Mouse (Mus musculus) hindbrain, embryonic 16.5 days (tissue): ENCODE results near the gene Msi2. TPM values are rescaled to one million over a fixed set of nuclear protein-coding genes. Genes with fewer than 3 reads are reported as not detected.
A peak's percentile ranks its signal among the peaks of the same experiment; 100 is the strongest.

ENCODE experiments used
- ATAC-seq: fragments of 200-750 bp; cut with Nextera tagmentation; 2 replicates; pipeline ENCODE4 v1.8.0; 2017; ENCODE audit warnings: moderate TSS enrichment, moderate library complexity
- H3K27ac ChIP-seq: fragments of 300-500 bp; sonication (generic); 2 replicates; pipeline ENCODE4 v1.5.1; 2014; ENCODE audit warnings: low read depth, mild to moderate bottlenecking, control low read depth, low read length, moderate library complexity
- H3K27me3 ChIP-seq: fragments of 300-500 bp; sonication (generic); replicated peaks from 2 replicates; pipeline ENCODE4 v1.6.1; 2014; ENCODE audit warnings: low read length; ENCODE audit not compliant: control insufficient read depth, insufficient read depth
- H3K36me3 ChIP-seq: fragments of 300-500 bp; sonication (generic); 2 replicates; pipeline ENCODE4 v1.6.1; 2014; ENCODE audit warnings: mild to moderate bottlenecking, low read length, moderate library complexity, mixed read lengths; ENCODE audit not compliant: control insufficient read depth, insufficient read depth
- H3K4me1 ChIP-seq: fragments of 300-500 bp; sonication (generic); 2 replicates; pipeline ENCODE4 v1.6.1; 2014; ENCODE audit warnings: low read depth, low read length; ENCODE audit not compliant: control insufficient read depth, insufficient read depth
- H3K4me2 ChIP-seq: fragments of 300-500 bp; sonication (generic); 2 replicates; pipeline ENCODE4 v1.6.1; 2014; ENCODE audit warnings: mild to moderate bottlenecking, low read length, control low read depth, moderate library complexity
- H3K4me3 ChIP-seq: fragments of 300-500 bp; sonication (generic); 2 replicates; pipeline ENCODE4 v1.5.1; 2014; ENCODE audit warnings: mild to moderate bottlenecking, low read length, control low read depth, moderate library complexity
- H3K9ac ChIP-seq: fragments of 300-500 bp; sonication (generic); 2 replicates; pipeline ENCODE4 v1.6.1; 2014; ENCODE audit warnings: low read depth, mild to moderate bottlenecking, control low read depth, low read length, moderate library complexity
- H3K9me3 ChIP-seq: fragments of 300-500 bp; sonication (generic); 2 replicates; pipeline ENCODE4 v1.6.1; 2014; ENCODE audit warnings: mild to moderate bottlenecking, low read length, moderate library complexity; ENCODE audit not compliant: control insufficient read depth
- WGBS: fragments of 180-500 bp; shearing (Covaris S2); extraction: QIAGEN DNeasy Blood & Tissue Kit; methylation state at CpG from one replicate; pipeline ENCODE4 v1.1.7; 2014; 5-methylcytosine and 5-hydroxymethylcytosine counted together
- polyA plus RNA-seq: library from polyadenylated mRNA; unstranded; fragments of >200 nt; fragmentation: Nextera tagmentation; extraction: Ambion mirVana; gene quantifications from 2 replicates; pipeline ENCODE4 v1.2.1, GENCODE M21; 2015

Gene Msi2
- polyA plus RNA-seq, 1 experiment from 2014 or later = 31.0 TPM

DNA sequence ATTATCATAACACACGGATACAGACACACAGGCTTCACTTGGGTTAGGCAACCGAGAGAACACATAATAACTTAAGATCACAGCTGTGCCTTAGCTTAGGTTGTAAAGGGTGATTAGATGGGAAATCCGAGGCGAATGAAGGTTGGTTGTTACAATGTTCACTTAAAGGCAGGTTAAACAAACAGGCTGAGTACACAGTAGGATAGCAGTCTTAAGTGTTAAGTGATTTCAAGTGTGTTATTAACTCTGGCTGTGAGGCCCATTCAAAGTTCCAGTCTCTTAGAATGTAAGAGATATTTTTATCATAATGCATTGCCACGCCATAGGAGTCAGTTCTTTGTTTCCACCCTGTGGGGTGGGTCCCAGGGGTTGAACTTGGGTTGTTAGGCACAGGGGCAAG, 383.4 kb downstream of the Msi2 start:
- Histone ChIP-seq H3K27me3 (no peaks in the 10 kb centered on the region), H3K4me3 (no peak overlapping the region), H3K4me2 (no peak overlapping the region), H3K4me1 (peaks cover 9% of the 10 kb centered on the region), H3K9ac (no peak overlapping the region), H3K9me3 (no peaks in the 10 kb centered on the region), H3K36me3 (no peaks in the 10 kb centered on the region), H3K27ac (no peak overlapping the region)
- no peak for ATAC-seq
- WGBS = 47% methylated on average over 5 of the region's 5 CpGs

DNA sequence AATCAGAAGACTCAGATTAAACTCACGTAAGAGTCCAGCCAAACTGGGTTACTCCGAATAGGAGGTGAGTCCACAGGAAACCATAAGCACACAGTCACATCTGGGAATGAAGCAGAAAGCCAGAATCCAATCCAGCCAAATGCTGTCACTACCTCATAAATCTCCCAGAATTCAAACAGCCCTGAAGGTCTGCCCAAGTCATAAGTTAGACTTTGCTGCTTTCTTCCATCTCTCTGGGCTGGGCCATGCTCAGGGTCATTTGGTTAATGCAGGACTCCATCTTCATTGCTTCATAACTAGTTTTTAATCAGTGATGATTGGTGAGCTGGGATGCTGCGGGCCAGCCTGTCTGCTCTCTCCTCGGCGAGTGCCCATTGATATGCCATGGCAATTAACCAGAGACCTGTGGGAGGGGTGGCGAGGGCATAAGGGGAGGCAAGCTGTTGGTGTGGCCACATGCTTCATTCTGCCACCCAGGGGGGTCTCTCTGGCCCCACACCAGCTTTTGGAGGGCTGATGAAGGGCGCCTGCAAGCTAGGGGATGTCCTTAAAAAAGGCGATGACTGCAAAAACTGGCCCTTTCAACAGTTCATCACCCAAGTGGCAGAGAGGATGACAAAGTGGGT, 385.9 kb downstream of the Msi2 start:
- H3K27me3 ChIP-seq = no peaks in the 10 kb centered on the region
- ATAC-seq = no peak
- H3K4me2 ChIP-seq = no peak overlapping the region
- H3K4me3 ChIP-seq = no peak overlapping the region
- H3K9ac ChIP-seq = no peak overlapping the region
- 61% methylated on average over 8 of the region's 8 CpGs for WGBS
- H3K36me3 ChIP-seq = no peaks in the 10 kb centered on the region
- no peaks in the 10 kb centered on the region for H3K9me3 ChIP-seq
- peaks cover 9% of the 10 kb centered on the region for H3K4me1 ChIP-seq
- H3K27ac ChIP-seq = no peak overlapping the region

DNA sequence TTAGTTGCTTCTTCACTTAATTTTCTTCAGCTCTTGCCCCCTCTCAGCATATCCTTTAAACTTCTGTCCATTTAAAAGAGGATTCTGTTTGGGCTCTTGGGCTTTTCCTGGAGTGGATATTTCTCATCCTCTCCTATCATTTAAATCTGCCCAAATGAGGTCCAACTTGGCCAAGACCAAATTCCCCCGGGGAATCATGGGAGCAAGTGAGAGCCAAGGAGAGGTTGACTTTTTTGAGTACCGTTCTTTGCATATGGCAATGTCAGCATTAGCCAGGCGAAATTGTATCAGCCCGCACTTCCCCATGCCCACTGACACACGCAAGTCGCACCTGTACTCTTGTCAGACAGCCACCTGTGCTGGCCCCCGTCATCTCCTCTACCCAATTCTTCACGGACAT, 386.6 kb downstream of the Msi2 start:
- H3K27ac ChIP-seq = no peak overlapping the region
- no peaks in the 10 kb centered on the region for H3K9me3 ChIP-seq
- H3K4me2 ChIP-seq = no peak overlapping the region
- ATAC-seq = no peak
- no peak overlapping the region for H3K9ac ChIP-seq
- no peak overlapping the region for H3K4me3 ChIP-seq
- 77% methylated on average over 8 of the region's 8 CpGs for WGBS
- H3K36me3 ChIP-seq = no peaks in the 10 kb centered on the region
- no peaks in the 10 kb centered on the region for H3K27me3 ChIP-seq
- peaks cover 13% of the 10 kb centered on the region for H3K4me1 ChIP-seq

DNA sequence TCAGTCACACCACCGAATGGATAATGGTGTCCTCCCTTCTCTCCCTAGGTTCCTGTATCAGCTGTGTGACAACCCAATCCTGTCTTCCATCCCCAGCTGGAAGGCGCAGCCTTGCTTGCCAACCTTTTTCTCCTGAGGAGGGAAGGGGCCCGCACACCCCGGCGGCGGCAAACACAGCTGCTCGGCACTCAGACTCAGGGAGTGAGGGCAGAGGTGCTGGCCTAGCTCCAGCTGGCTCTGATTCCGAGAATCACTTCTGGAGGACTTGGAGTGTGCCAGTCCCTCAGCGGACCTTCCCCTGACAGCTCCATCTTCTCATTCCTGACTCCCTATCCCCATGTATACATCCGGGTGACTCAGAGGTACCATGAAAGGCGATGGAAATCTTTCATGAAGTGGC, 387.5 kb downstream of the Msi2 start:
- no peaks in the 10 kb centered on the region for H3K27me3 ChIP-seq
- no peaks in the 10 kb centered on the region for H3K9me3 ChIP-seq
- peaks cover 16% of the 10 kb centered on the region for H3K4me1 ChIP-seq
- 31% methylated on average over 11 of the region's 11 CpGs for WGBS
- ATAC-seq = peak; percentile 50; the same call in 1 of the 2 replicates
- H3K36me3 ChIP-seq = no peaks in the 10 kb centered on the region
- no peak overlapping the region for H3K4me3 ChIP-seq
- H3K4me2 ChIP-seq = no peak overlapping the region
- H3K27ac ChIP-seq = peak overlapping the region; percentile 48
- H3K9ac ChIP-seq = no peak overlapping the region

DNA sequence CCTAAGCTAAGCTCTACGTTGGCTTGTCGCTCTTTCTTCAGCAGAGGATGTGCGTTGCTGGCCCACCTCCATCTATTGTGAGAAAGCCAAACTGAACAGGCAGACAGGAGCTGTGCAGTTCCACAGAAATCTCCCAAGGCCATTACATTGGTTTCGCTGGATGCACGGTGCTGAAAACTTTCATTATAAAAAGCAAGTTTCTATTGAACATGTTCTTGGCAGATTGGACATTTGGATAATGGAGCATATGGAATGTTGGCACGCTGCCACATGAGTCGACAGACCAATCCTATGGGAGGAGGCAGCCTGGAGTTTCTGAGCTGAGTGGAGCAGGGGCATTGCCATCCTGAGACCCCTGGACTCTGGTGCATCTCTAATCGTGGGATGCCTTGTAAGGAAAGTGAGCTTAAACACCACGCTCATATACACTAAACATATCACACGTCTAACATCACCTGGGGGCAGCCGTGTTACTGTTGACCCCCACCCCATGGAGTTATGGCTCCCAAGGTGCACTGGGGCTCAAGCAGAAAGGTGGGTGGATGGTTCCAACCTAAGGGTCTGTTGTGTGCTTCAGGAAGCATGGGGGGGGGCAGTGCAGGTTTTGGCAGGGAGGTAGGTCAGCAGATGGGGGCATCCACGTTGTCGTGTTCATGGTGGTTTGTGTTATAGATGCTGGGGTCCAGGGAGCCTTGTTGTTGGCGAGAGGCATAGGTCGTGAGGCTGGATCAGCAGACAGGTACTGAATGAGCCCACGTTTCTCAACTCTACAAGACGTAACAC, 389.3 kb downstream of the Msi2 start:
- Histone ChIP-seq H3K4me3 (no peak overlapping the region), H3K27ac (peak overlapping the region; percentile 52; the same call in 1 of the 2 replicates), H3K4me2 (no peak overlapping the region), H3K36me3 (no peaks in the 10 kb centered on the region), H3K9me3 (no peaks in the 10 kb centered on the region), H3K4me1 (peaks cover 16% of the 10 kb centered on the region), H3K9ac (no peak overlapping the region), H3K27me3 (no peaks in the 10 kb centered on the region)
- 62% methylated on average over 17 of the region's 17 CpGs for WGBS
- peak; percentile 46 for ATAC-seq

DNA sequence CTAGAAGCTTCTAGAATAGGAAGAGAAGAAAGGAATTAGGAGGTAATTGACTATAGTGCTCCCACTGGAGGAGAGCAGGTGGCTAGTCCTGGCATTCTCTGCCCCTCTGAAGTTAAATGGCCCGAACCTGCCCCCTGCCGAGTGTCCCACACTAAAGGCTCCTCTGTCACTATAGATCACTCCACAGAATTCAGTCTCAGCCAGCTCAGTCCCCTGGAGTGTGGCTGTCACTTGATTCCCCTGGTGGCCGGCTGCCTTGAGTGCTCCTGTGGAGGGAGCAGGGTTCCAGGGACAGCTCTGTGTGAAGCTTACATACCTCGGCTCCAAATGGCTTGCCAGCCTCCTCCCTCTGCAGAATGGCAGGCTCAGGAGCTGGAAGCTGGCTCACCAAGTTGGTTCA, 391.3 kb downstream of the Msi2 start:
- peak; percentile 79 for ATAC-seq
- Histone ChIP-seq H3K4me3 (no peak overlapping the region), H3K9ac (no peak overlapping the region), H3K27me3 (no peaks in the 10 kb centered on the region), H3K4me1 (peaks cover 16% of the 10 kb centered on the region), H3K27ac (peak overlapping the region; percentile 42; the same call in 1 of the 2 replicates), H3K9me3 (no peaks in the 10 kb centered on the region), H3K36me3 (no peaks in the 10 kb centered on the region), H3K4me2 (no peak overlapping the region)
- 9% methylated on average over 4 of the region's 4 CpGs for WGBS

DNA sequence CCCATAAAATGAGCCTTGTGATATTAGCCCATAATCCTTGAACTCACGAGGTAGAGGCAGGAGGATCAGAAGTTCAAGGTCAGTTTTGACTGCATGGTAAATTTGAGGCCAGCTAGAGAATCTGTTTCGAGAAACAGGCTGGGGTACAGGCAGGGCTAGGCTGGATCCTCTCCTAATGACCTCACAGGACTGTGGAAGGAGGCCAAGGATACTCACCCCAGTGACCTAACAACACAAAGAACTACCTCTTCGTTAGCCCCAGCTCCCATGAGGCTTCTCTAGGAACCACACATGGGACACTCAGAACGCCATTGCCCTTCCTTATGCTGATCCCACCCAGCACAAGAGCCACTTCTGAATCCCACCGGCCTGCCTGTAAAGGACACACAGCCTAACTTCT, 399.5 kb downstream of the Msi2 start:
- Histone ChIP-seq H3K27me3 (no peaks in the 10 kb centered on the region), H3K4me2 (no peak overlapping the region), H3K9me3 (no peaks in the 10 kb centered on the region), H3K4me1 (peaks cover 2% of the 10 kb centered on the region; the same call in 1 of the 2 replicates), H3K36me3 (no peaks in the 10 kb centered on the region), H3K27ac (no peak overlapping the region), H3K4me3 (no peak overlapping the region), H3K9ac (no peak overlapping the region)
- 70% methylated on average over 5 of the region's 5 CpGs for WGBS
- no peak for ATAC-seq

DNA sequence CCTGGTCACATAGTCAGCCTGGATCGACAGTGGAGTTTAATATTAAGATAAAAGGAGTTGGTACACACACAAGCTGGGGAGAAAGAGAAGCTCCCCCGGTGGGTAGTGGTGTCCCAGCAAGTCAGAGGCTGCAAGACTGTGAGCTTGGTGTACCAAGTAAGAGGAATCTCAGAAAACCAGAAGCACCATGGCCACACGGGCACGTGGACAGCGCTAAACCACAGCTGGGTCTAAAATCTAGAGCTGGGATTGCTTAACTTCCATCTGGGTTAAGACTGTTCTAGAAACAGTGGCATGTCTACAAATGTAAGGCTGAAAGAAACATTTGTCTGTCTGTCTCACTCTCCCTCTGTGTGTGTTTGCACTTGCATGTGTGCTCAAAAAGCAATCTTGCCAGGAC, 402.9 kb downstream of the Msi2 start:
- WGBS = 90% methylated on average over 5 of the region's 5 CpGs
- Histone ChIP-seq H3K4me3 (no peak overlapping the region), H3K36me3 (no peaks in the 10 kb centered on the region), H3K27me3 (no peaks in the 10 kb centered on the region), H3K27ac (no peak overlapping the region), H3K9ac (no peak overlapping the region), H3K9me3 (no peaks in the 10 kb centered on the region), H3K4me1 (peaks cover 14% of the 10 kb centered on the region), H3K4me2 (no peak overlapping the region)
- no peak for ATAC-seq

DNA sequence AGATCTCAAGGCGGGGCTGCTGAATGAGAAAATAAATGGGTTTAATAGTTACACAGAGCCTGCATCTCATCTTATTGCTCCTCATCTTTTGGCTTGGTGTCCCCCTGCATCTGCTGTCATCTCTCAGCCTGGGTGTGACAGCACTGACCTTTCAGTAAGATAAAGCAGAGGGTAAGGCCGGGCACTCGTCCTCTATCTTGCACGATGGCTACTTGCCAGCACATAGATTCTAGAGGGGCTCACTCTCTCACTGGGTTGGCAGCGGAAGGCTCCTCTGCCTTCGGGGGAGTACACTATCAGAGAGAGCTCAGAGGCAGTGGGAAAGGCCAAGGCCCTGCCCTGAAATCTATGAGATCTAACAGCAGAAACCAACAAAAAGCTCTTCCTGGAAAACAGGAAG, 403.8 kb downstream of the Msi2 start:
- Histone ChIP-seq H3K9ac (no peak overlapping the region), H3K27me3 (no peaks in the 10 kb centered on the region), H3K4me2 (no peak overlapping the region), H3K36me3 (no peaks in the 10 kb centered on the region), H3K9me3 (no peaks in the 10 kb centered on the region), H3K4me3 (no peak overlapping the region), H3K4me1 (peaks cover 20% of the 10 kb centered on the region), H3K27ac (no peak overlapping the region)
- no peak for ATAC-seq
- WGBS = 45% methylated on average over 6 of the region's 6 CpGs
